Mouse (Mus musculus) liver, adult 2 months (tissue): ENCODE results near the gene Tktl2.

Experiments used
- CTCF ChIP-seq: fragments of 200-500 bp; IDR thresholded peaks from 2 replicates; pipeline ENCODE4 v1.5.1; 2011; ENCODE audit warnings: low read depth, low read length, control low read depth
- POLR2A ChIP-seq: fragments of 200-500 bp; IDR thresholded peaks from 2 replicates; pipeline ENCODE4 v1.6.1; 2011; ENCODE audit warnings: low read length, control low read depth; ENCODE audit not compliant: insufficient read depth; ENCODE audit errors: extremely low read depth

- no peak for TF ChIP-seq POLR2A
- TF ChIP-seq CTCF: no peak
These were observed 17.1 kb upstream of the Tktl2 start for GRCm38 (mm10) chr8:66494496-66494895.
